Mouse (Mus musculus) G1E (cell line): ENCODE measurements around the gene Cpd. TPM values are rescaled to one million over a fixed set of nuclear protein-coding genes. Genes with fewer than 3 reads are reported as not detected.

ENCODE experiments used
- ATAC-seq: 2 replicates; pipeline ENCODE4 v1.8.0; 2016; ENCODE audit warnings: mild to moderate bottlenecking; ENCODE audit not compliant: insufficient number of reproducible peaks, poor library complexity, low FRiP score, severe bottlenecking; ENCODE audit errors: extremely low read depth
- DNase-seq: peaks from one replicate; pipeline ENCODE4 v3.0.0; 2012; ENCODE audit warnings: low spot score
- H3K27me3 ChIP-seq: 2 replicates; pipeline ENCODE4 v1.6.1; 2012; ENCODE audit warnings: mild to moderate bottlenecking, low read length, inconsistent platforms; ENCODE audit not compliant: insufficient read depth
- H3K36me3 ChIP-seq: replicated peaks from 2 replicates; pipeline ENCODE3; 2012; ENCODE audit warnings: mild to moderate bottlenecking, inconsistent platforms
- H3K4me1 ChIP-seq: 2 replicates; pipeline ENCODE4 v1.6.1; 2012; ENCODE audit warnings: low read depth, low read length, inconsistent platforms, mixed read lengths; ENCODE audit not compliant: insufficient read depth
- H3K4me3 ChIP-seq: 2 replicates; pipeline ENCODE4 v1.5.1; 2012; ENCODE audit warnings: low read depth, mild to moderate bottlenecking, inconsistent platforms, low read length, moderate library complexity, mixed read lengths
- H3K9me3 ChIP-seq: replicated peaks from 2 replicates; pipeline ENCODE4 v1.6.1; 2012; ENCODE audit warnings: inconsistent platforms
- CTCF ChIP-seq: IDR thresholded peaks from 2 replicates; pipeline ENCODE4 v1.5.1; 2012; ENCODE audit warnings: low read depth, low read length, inconsistent platforms, mixed read lengths
- GATA1 ChIP-seq: IDR thresholded peaks from 2 replicates; pipeline ENCODE4 v1.6.1; 2012; ENCODE audit warnings: borderline replicate concordance, low read length, inconsistent platforms, mixed read lengths
- GATA2 ChIP-seq: IDR thresholded peaks from 2 replicates; pipeline ENCODE4 v1.6.1; 2012; ENCODE audit warnings: low read depth, low read length, inconsistent platforms, borderline replicate concordance
- POLR2AphosphoS5 ChIP-seq: IDR thresholded peaks from 2 replicates; pipeline ENCODE4 v1.6.1; 2012; ENCODE audit warnings: low read depth, low read length, inconsistent platforms; ENCODE audit not compliant: insufficient replicate concordance
- TAL1 ChIP-seq: conservative IDR thresholded peaks from 2 replicates; pipeline ENCODE4 v1.6.1; 2012; ENCODE audit warnings: low read depth, low read length, inconsistent platforms, mixed read lengths
- polyA plus RNA-seq: library from polyadenylated mRNA; stranded (reverse); fragments of >175 nt; gene quantifications from 2 replicates; pipeline ENCODE4 v1.2.3, GENCODE M21; 2012
- total RNA-seq, 2 experiments: library from RNA; stranded (forward) in 1 of 2; stranded (reverse) in 1 of 2; fragments of 200-1000 nt in 1 of 2; fragments of >200 nt in 1 of 2; fragmentation: Nextera tagmentation in 1 of 2; gene quantifications; 2 replicates each; pipeline ENCODE4 v1.2.3; 2014 to 2017

The Cpd gene
- total and polyA plus RNA-seq, 3 experiments: 49.7 to 421 (median 167) TPM

DNA sequence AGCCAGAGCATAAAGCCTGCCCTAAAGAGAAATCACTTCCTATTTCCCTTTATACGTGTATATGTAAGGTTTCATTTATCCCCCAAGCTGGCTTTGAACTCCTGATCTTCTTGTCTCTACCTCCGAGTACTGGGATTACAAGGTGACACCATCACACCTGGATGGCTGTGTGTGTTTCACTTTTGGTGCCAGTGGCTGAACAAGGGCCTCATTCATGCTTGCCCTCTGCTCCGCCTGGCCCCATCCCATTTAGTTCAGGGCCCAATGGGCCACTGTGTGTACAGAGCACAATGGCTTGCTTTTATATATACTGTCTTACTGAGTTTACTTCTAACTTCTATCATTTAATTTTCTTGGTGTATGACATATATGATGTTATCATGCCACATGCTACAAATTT lies 94.5 kb downstream of the Cpd start:
- H3K36me3 ChIP-seq: peaks cover 93% of the 10 kb centered on the region
- no peak for ATAC-seq

DNA sequence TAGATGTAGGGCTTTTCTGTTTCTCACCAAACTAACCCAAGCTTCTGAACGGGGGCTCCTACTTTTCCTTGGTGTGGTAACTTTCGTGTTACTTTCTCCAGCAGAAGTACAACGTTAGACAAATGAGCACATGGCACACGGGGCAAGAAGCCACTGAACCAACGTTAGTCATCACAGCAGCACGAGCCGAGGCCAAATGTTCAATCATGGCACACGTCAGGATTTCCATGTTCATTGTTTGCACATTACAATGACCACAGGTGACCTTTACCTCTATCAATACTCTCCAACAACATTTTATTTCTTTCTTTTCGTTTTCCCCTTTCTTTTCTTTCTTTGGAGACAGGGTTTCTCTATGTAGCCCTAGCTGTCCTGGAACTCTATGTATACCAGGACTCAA lies 98.0 kb downstream of the Cpd start:
- H3K9me3 ChIP-seq: no peaks in the 10 kb centered on the region
- TF ChIP-seq POLR2AphosphoS5 (no peak), GATA2 (no peak), CTCF (no peak), TAL1 (no peak), GATA1 (no peak)
- no peaks in the 10 kb centered on the region for H3K4me1 ChIP-seq
- H3K36me3 ChIP-seq: peaks cover 93% of the 10 kb centered on the region
- H3K4me3 ChIP-seq: no peak overlapping the region
- DNase-seq: no peak
- H3K27me3 ChIP-seq: no peaks in the 10 kb centered on the region
- no peak for ATAC-seq

More for the DNA sequence above, 94.5 kb downstream of the Cpd start:
- DNase-seq: no peak
- no peak for TF ChIP-seq POLR2AphosphoS5
- TF ChIP-seq GATA2: no peak
- no peak for TF ChIP-seq TAL1
- no peak for TF ChIP-seq CTCF
- TF ChIP-seq GATA1: no peak
- H3K27me3 ChIP-seq: no peaks in the 10 kb centered on the region
- no peak overlapping the region for H3K4me3 ChIP-seq
- H3K9me3 ChIP-seq: no peaks in the 10 kb centered on the region
- H3K4me1 ChIP-seq: peaks cover 5% of the 10 kb centered on the region; the same call in 1 of the 2 replicates

DNA sequence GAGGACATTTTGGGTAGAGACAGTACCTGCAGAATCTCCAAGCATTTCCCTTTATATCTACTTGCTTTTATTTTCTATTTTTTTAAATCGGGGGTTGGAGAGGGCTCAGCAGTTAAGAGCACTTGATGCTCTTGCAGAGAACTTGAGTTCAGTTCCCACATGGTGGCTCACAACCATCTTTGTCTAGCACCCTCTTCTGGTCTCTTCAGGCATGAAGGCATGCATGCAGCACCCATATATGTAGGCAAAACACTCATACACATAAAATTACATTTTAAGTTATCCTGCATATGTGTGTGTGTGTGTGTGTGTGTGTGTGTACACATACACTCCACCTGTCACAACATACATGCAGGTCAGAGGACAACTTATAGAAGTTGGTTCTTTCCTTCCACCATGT lies 100.9 kb downstream of the Cpd start:
- ATAC-seq: no peak
- H3K9me3 ChIP-seq: no peaks in the 10 kb centered on the region
- TF ChIP-seq TAL1 (no peak), POLR2AphosphoS5 (no peak), CTCF (no peak), GATA1 (no peak), GATA2 (no peak)

DNA sequence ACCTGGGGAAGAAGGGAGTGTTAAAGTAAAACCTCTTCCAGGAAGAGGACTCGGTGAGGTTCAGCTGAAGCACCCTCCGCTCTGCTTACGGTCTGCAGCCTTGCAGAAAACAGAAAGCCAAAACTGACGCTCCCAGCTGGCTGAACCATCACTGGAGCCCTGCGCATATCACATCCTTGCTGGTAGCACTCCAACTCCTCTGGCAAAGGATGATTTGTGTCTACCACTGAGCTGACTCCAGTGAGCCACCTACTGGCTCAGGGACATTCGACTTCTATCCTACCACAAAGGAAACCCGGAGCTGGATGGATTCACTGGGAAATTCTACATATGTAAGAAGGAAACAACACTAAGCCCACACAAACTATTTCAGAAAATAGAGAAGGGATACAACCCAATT lies 102.3 kb downstream of the Cpd start:
- no peak for ATAC-seq
- peaks cover 90% of the 10 kb centered on the region for H3K36me3 ChIP-seq
- no peak for TF ChIP-seq POLR2AphosphoS5
- no peak for TF ChIP-seq GATA1
- no peak for TF ChIP-seq TAL1
- TF ChIP-seq CTCF: no peak
- TF ChIP-seq GATA2: no peak

More for the DNA sequence above, 100.9 kb downstream of the Cpd start:
- no peaks in the 10 kb centered on the region for H3K4me1 ChIP-seq
- peaks cover 92% of the 10 kb centered on the region for H3K36me3 ChIP-seq
- DNase-seq: no peak
- no peaks in the 10 kb centered on the region for H3K27me3 ChIP-seq
- H3K4me3 ChIP-seq: no peak overlapping the region

DNA sequence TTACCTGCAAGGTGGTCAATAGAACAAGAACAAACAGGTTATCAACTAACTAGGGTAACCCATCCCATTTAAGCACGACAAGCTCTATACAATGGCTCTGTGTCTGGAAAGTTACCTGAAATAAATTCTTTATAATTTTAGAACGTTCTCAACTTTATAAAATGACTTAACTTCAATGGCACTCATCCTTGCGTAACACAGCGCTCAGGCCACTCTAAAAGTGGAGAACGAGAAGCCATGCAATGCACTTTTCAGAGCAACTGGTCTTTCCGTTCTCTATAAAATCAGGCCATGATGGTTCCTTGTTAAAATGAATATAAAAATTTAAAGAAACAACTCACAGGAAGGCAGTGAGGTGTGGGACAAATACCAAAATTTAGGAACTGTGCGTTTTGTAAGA lies 104.3 kb downstream of the Cpd start:
- DNase-seq (no peak), ATAC-seq (no peak)
- Histone ChIP-seq H3K4me3 (no peak overlapping the region), H3K36me3 (peaks cover 85% of the 10 kb centered on the region), H3K9me3 (no peaks in the 10 kb centered on the region), H3K4me1 (no peaks in the 10 kb centered on the region), H3K27me3 (no peaks in the 10 kb centered on the region)
- TF ChIP-seq CTCF (no peak), GATA2 (no peak), POLR2AphosphoS5 (no peak), GATA1 (no peak), TAL1 (no peak)

More for the DNA sequence above, 102.3 kb downstream of the Cpd start:
- no peaks in the 10 kb centered on the region for H3K4me1 ChIP-seq
- H3K9me3 ChIP-seq: no peaks in the 10 kb centered on the region
- H3K27me3 ChIP-seq: no peaks in the 10 kb centered on the region
- DNase-seq: no peak
- no peak overlapping the region for H3K4me3 ChIP-seq

DNA sequence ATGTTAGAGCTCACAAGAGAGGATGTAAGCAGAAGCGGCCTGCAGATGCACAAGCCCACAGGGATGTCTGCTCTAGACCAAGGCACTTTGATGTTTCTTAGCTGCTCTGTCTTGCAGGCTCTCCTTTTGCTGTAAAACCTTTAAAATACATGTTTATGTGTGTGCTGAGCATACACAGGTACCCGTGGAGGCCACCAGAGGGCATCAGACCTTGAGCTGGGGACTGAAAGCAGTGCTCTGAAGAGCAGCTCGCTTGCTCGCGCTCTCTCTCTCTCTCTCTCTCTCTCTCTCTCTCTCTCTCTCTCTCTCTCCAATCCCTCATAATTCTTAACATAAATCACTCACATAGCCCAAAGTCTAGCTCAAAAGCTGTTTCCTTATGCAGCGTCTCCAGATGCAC lies 107.7 kb downstream of the Cpd start:
- TF ChIP-seq POLR2AphosphoS5: no peak
- TF ChIP-seq CTCF: 0 out of 2 replicates have a peak, but pooled peaks have one; percentile 26
- ATAC-seq: no peak
- no peaks in the 10 kb centered on the region for H3K4me1 ChIP-seq

DNA sequence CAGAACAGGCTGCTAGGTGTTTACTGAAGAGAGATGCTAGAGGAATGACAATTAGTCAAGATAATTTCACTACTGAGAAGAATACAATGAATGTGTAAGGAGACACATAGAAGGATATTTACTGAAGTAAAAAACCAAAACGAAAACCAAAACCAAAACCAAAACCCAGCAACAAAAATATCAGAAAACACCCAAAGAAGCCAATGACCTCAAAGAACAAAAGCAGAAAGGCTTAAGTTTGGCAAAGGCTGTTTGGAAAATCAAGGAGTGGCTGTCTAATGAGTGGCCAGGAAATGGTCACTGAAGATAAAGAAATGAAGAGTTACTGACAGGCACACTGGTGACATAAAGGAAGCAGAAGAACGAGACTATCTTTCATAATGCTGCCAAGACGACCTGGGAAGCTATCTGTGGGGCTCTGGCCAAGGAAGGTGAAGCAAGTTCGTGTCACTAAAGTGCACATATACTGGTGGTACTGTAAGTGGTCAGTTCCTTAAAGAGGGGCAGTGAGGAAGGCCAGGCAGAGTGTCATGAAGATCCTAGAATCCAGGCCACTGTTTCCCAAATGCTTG lies 111.0 kb downstream of the Cpd start:
- TF ChIP-seq TAL1 (no peak), GATA2 (no peak), POLR2AphosphoS5 (no peak), CTCF (no peak), GATA1 (no peak)
- ATAC-seq (no peak), DNase-seq (no peak)
- H3K4me3 ChIP-seq: no peak overlapping the region
- peaks cover 87% of the 10 kb centered on the region for H3K36me3 ChIP-seq
- H3K27me3 ChIP-seq: no peaks in the 10 kb centered on the region
- H3K9me3 ChIP-seq: no peaks in the 10 kb centered on the region
- no peaks in the 10 kb centered on the region for H3K4me1 ChIP-seq

More for the DNA sequence above, 107.7 kb downstream of the Cpd start:
- Histone ChIP-seq H3K36me3 (peaks cover 85% of the 10 kb centered on the region), H3K27me3 (no peaks in the 10 kb centered on the region), H3K9me3 (no peaks in the 10 kb centered on the region), H3K4me3 (no peak overlapping the region)
- DNase-seq: no peak
